Mouse (Mus musculus): Measurements from ENCODE around the gene Pank1. TPM values are rescaled to one million over a fixed set of nuclear protein-coding genes. Genes with fewer than 3 reads are reported as not detected.

Gene Pank1
- total RNA-seq, 2 experiments from 2014 or later, result 38.0 to 41.1 TPM

- DNase-seq, result no peak
- intact Hi-C loops (cut with DNase I), result loop anchor here (5.0 kb wide), 1 partner anchor 34 kb away; no protein-coding TSS in a partner anchor
These were observed 4.4 kb upstream of the Pank1 start for GRCm38 (mm10) chr19:34883526-34884224.

- DNase-seq, result no peak
- intact Hi-C loops (cut with DNase I), result loop anchor here (5.0 kb wide), 1 partner anchor 35 kb away; no protein-coding TSS in a partner anchor
These were observed 3.2 kb upstream of the Pank1 start for GRCm38 (mm10) chr19:34882443-34882842.

- DNase-seq, result no peak
- intact Hi-C loops (cut with DNase I), result loop anchor here (5.0 kb wide), 1 partner anchor 36 kb away; no protein-coding TSS in a partner anchor
These were observed 1.9 kb upstream of the Pank1 start for GRCm38 (mm10) chr19:34881160-34881559.

GRCm38 (mm10) chr19:34879624-34880023 lies 369 bp upstream of the Pank1 start:
- DNase-seq, result peak in 1 of 2 experiments; percentile 15
- intact Hi-C loops (cut with DNase I), result loop anchor here (2.0 to 5.0 kb wide), 2 partner anchors 38 to 53 kb away; no protein-coding TSS in a partner anchor

- DNase-seq, result peak; percentile 79 to 83
- intact Hi-C loops (cut with DNase I), result loop anchor here (2.0 kb wide), 1 partner anchor 51 kb away; no protein-coding TSS in a partner anchor
These were observed 1.2 kb downstream of the Pank1 start for GRCm38 (mm10) chr19:34877898-34878602.

GRCm38 (mm10) chr19:34876676-34877075 lies 2.6 kb downstream of the Pank1 start:
- no peak for DNase-seq
- intact Hi-C loops (cut with DNase I), result no loop called here

- DNase-seq, result no peak
- intact Hi-C loops (cut with DNase I), result no loop called here
These were observed 9.9 kb downstream of the Pank1 start for GRCm38 (mm10) chr19:34869375-34869774.

GRCm38 (mm10) chr19:34868093-34868741 lies 11.0 kb downstream of the Pank1 start:
- no peak for DNase-seq
- intact Hi-C loops (cut with DNase I), result no loop called here

GRCm38 (mm10) chr19:34863737-34864136 lies 15.5 kb downstream of the Pank1 start:
- intact Hi-C loops (cut with DNase I), result no loop called here
- no peak for DNase-seq

GRCm38 (mm10) chr19:34856021-34856651 lies 23.1 kb downstream of the Pank1 start:
- DNase-seq, result peak; percentile 47 to 66
- intact Hi-C loops (cut with DNase I), result no loop called here

- DNase-seq, result no peak
- intact Hi-C loops (cut with DNase I), result no loop called here
These were observed 28.1 kb downstream of the Pank1 start for GRCm38 (mm10) chr19:34851161-34851560.

- peak; percentile 20 to 53 for DNase-seq
These were observed 29.8 kb downstream of the Pank1 start for GRCm38 (mm10) chr19:34849426-34849825.

GRCm38 (mm10) chr19:34848164-34848563 lies 31.1 kb downstream of the Pank1 start:
- intact Hi-C loops (cut with DNase I), result no loop called here
- no peak for DNase-seq

More at GRCm38 (mm10) chr19:34849426-34849825, 29.8 kb downstream of the Pank1 start:
- intact Hi-C loops (cut with DNase I), result no loop called here

GRCm38 (mm10) chr19:34847103-34847502 lies 32.2 kb downstream of the Pank1 start:
- no peak for DNase-seq
- intact Hi-C loops (cut with DNase I), result no loop called here

- intact Hi-C loops (cut with DNase I), result no loop called here
- DNase-seq, result no peak
These were observed 32.7 kb downstream of the Pank1 start for GRCm38 (mm10) chr19:34846508-34847038.

- intact Hi-C loops (cut with DNase I), result no loop called here
- DNase-seq, result no peak
These were observed 33.2 kb downstream of the Pank1 start for GRCm38 (mm10) chr19:34846005-34846404.

- intact Hi-C loops (cut with DNase I), result no loop called here
- no peak for DNase-seq
These were observed 33.9 kb downstream of the Pank1 start for GRCm38 (mm10) chr19:34845331-34845730.

- DNase-seq, result no peak
- intact Hi-C loops (cut with DNase I), result no loop called here
These were observed 34.5 kb downstream of the Pank1 start for GRCm38 (mm10) chr19:34844760-34845159.

GRCm38 (mm10) chr19:34844047-34844446 lies 35.2 kb downstream of the Pank1 start:
- intact Hi-C loops (cut with DNase I), result no loop called here
- DNase-seq, result no peak

All from heart, postnatal 14 days (tissue).